Mouse (Mus musculus) hematopoietic multipotent progenitor cell, adult 10-12 weeks (in vitro differentiated cells): ENCODE results near the gene Vsir. TPM values are rescaled to one million over a fixed set of nuclear protein-coding genes. Genes with fewer than 3 reads are reported as not detected.

Experiments
- polyA plus RNA-seq: library from polyadenylated mRNA; stranded (reverse); fragments of >175 nt; gene quantifications from 2 replicates; pipeline ENCODE4 v1.2.3, GENCODE M21; 2012; ENCODE audit warnings: low replicate concordance

Vsir gene
- polyA plus RNA-seq = 361 and 442 TPM in 2 replicates

GRCm38 (mm10) chr10:60346701-60347405 lies at the start of gene Vsir:
Gene Vsir, plus strand, starts transcription at chr10:60346851.

GRCm38 (mm10) chr10:60399449-60399848 lies 52.8 kb downstream of the Vsir start, which contains the start of gene Gm17455:
Gene Gm17455, plus strand, starts transcription at chr10:60399726.

Other genes with a start within 250 kb of the Vsir start
- 2.5 and 3.6 TPM in 2 replicates for gene Spock2, start 240.6 kb upstream of the Vsir start, polyA plus RNA-seq
- gene Chst3, start 127.6 kb upstream of the Vsir start, polyA plus RNA-seq = 125 and 176 TPM in 2 replicates
- gene Psap, start 69.2 kb upstream of the Vsir start, polyA plus RNA-seq = 675 and 1,291 TPM in 2 replicates
- gene Gm17455, start 52.9 kb downstream of the Vsir start, polyA plus RNA-seq = 1.1 and 5.4 TPM in 2 replicates